Mouse (Mus musculus) kidney, postnatal 10 days (tissue): ENCODE data around the gene 1700001O22Rik.
A peak's percentile ranks its signal among the peaks of the same experiment; 100 is the strongest.

Experiments used
- DNase-seq: peaks from one replicate; pipeline ENCODE4 v3.0.0; 2021; ENCODE audit warnings: mixed read lengths

1700001O22Rik gene

GRCm38 (mm10) chr2:30803604-30804003 is at the start of gene 1700001O22Rik:
Gene 1700001O22Rik (minus strand): TSS chr2:30803661.
- DNase-seq, result no peak

GRCm38 (mm10) chr2:30852771-30853313 is 49.4 kb upstream of the 1700001O22Rik start:
- DNase-seq, result peak; percentile 32

- DNase-seq, result no peak
Observed at GRCm38 (mm10) chr2:30850581-30850980, 47.1 kb upstream of the 1700001O22Rik start.

- no peak for DNase-seq
Observed at GRCm38 (mm10) chr2:30848184-30848583, 44.7 kb upstream of the 1700001O22Rik start.

- no peak for DNase-seq
Observed at GRCm38 (mm10) chr2:30846723-30847122, 43.3 kb upstream of the 1700001O22Rik start.

- DNase-seq, result no peak
Observed at GRCm38 (mm10) chr2:30846236-30846635, 42.8 kb upstream of the 1700001O22Rik start.

GRCm38 (mm10) chr2:30845152-30846070 is 42.0 kb upstream of the 1700001O22Rik start:
- peak; percentile 64 for DNase-seq

GRCm38 (mm10) chr2:30842615-30843014 is 39.2 kb upstream of the 1700001O22Rik start:
- DNase-seq, result no peak

- peak; percentile 44 for DNase-seq
Observed at GRCm38 (mm10) chr2:30836238-30836990, 33.0 kb upstream of the 1700001O22Rik start.

GRCm38 (mm10) chr2:30834373-30835022 is 31.0 kb upstream of the 1700001O22Rik start, which contains the start of gene Prrx2:
Gene Prrx2 (plus strand): TSS chr2:30834972.
- DNase-seq, result no peak

- DNase-seq, result no peak
Observed at GRCm38 (mm10) chr2:30833644-30834043, 30.2 kb upstream of the 1700001O22Rik start.

GRCm38 (mm10) chr2:30830283-30830795 is 26.9 kb upstream of the 1700001O22Rik start, which contains the start of gene Asb6:
Gene Asb6 (minus strand): TSS chr2:30830333.
- DNase-seq, result no peak

GRCm38 (mm10) chr2:30829315-30829714 is 25.9 kb upstream of the 1700001O22Rik start:
- DNase-seq, result peak; percentile 56

- peak; percentile 98 for DNase-seq
Observed at GRCm38 (mm10) chr2:30827749-30828475, 24.5 kb upstream of the 1700001O22Rik start.

GRCm38 (mm10) chr2:30826825-30827748 is 23.6 kb upstream of the 1700001O22Rik start:
- peak; percentile 73 for DNase-seq

GRCm38 (mm10) chr2:30823385-30824153 is 20.1 kb upstream of the 1700001O22Rik start:
- peak; percentile 90 for DNase-seq

- no peak for DNase-seq
Observed at GRCm38 (mm10) chr2:30822460-30822859, 19.0 kb upstream of the 1700001O22Rik start.

- no peak for DNase-seq
Observed at GRCm38 (mm10) chr2:30821073-30821472, 17.6 kb upstream of the 1700001O22Rik start.

- DNase-seq, result no peak
Observed at GRCm38 (mm10) chr2:30819873-30820272, 16.4 kb upstream of the 1700001O22Rik start.

GRCm38 (mm10) chr2:30816383-30816782 is 12.9 kb upstream of the 1700001O22Rik start:
- DNase-seq, result no peak
